Mouse (Mus musculus) frontal cortex, postnatal 10 days (tissue): ENCODE data around the gene Blcap.
"Not testable (repeated sequence)": the region's sequence is repeated elsewhere in the genome, so short reads cannot be mapped to it uniquely, and the experiment has no call there.

Source experiments
- DNase-seq, 2 experiments: peaks; one replicate each; pipeline ENCODE4 v3.0.0; 2022; ENCODE audit warnings: low spot score in 2 of 2, mixed read lengths in 1 of 2

Gene Blcap

GRCm38 (mm10) chr2:157571224-157571832 lies at the start of gene Blcap:
Gene Blcap, minus strand, starts transcription at chr2:157571274.
- peak in 1 of 2 experiments; percentile 51 for DNase-seq

GRCm38 (mm10) chr2:157618393-157618792 lies 47.3 kb upstream of the Blcap start:
- DNase-seq: no peak

GRCm38 (mm10) chr2:157613997-157614396 lies 42.9 kb upstream of the Blcap start:
- DNase-seq: no peak

GRCm38 (mm10) chr2:157611735-157612134 lies 40.7 kb upstream of the Blcap start:
- DNase-seq: no peak

GRCm38 (mm10) chr2:157607542-157608236 lies 36.6 kb upstream of the Blcap start:
- no peak for DNase-seq

GRCm38 (mm10) chr2:157605025-157605675 lies 34.1 kb upstream of the Blcap start:
- peak; percentile 41 to 77 for DNase-seq

GRCm38 (mm10) chr2:157601435-157601839 lies 30.4 kb upstream of the Blcap start:
- DNase-seq: no peak

GRCm38 (mm10) chr2:157596876-157597566 lies 25.9 kb upstream of the Blcap start:
- DNase-seq: no peak

- DNase-seq: not testable (repeated sequence)
Measured at GRCm38 (mm10) chr2:157585351-157585750, 14.3 kb upstream of the Blcap start.

- DNase-seq: no peak
Measured at GRCm38 (mm10) chr2:157572786-157573185, 1.7 kb upstream of the Blcap start.

GRCm38 (mm10) chr2:157569796-157570485 lies 1.1 kb downstream of the Blcap start:
- DNase-seq: no peak

GRCm38 (mm10) chr2:157568881-157569280 lies 2.2 kb downstream of the Blcap start:
- DNase-seq: no peak

GRCm38 (mm10) chr2:157567235-157567961 lies 3.7 kb downstream of the Blcap start:
- no peak for DNase-seq

- DNase-seq: peak; percentile 68 to 83
Measured at GRCm38 (mm10) chr2:157566260-157566952, 4.7 kb downstream of the Blcap start.

GRCm38 (mm10) chr2:157565898-157566259 lies 5.2 kb downstream of the Blcap start:
- no peak for DNase-seq

- no peak for DNase-seq
Measured at GRCm38 (mm10) chr2:157565446-157565845, 5.6 kb downstream of the Blcap start.

- no peak for DNase-seq
Measured at GRCm38 (mm10) chr2:157564723-157565122, 6.4 kb downstream of the Blcap start.

GRCm38 (mm10) chr2:157563031-157563430 lies 8.0 kb downstream of the Blcap start:
- no peak for DNase-seq

GRCm38 (mm10) chr2:157561165-157561836 lies 9.8 kb downstream of the Blcap start:
- DNase-seq: peak in 1 of 2 experiments; percentile 69

- no peak for DNase-seq
Measured at GRCm38 (mm10) chr2:157560302-157560701, 10.8 kb downstream of the Blcap start.
